Mouse (Mus musculus) 416B (cell line): ENCODE measurements at regions not wholly inside any gene's neighbourhood (a gene's known extent, or its start where the extent isn't known, plus 50 kb on each side); places are given as distances from the start of the nearest gene placed in this dataset.

ENCODE experiments used
- DNase-seq: peaks from one replicate; pipeline ENCODE4 v3.0.0; 2011; ENCODE audit warnings: low read depth

GRCm38 (mm10) chr6:133791041-133791440, 62.5 kb downstream of the Kap start:
- DNase-seq, result peak; percentile 50
